Comparison of ENCODE assay signal across 8 mouse cellular contexts in the genomic region with DNA sequence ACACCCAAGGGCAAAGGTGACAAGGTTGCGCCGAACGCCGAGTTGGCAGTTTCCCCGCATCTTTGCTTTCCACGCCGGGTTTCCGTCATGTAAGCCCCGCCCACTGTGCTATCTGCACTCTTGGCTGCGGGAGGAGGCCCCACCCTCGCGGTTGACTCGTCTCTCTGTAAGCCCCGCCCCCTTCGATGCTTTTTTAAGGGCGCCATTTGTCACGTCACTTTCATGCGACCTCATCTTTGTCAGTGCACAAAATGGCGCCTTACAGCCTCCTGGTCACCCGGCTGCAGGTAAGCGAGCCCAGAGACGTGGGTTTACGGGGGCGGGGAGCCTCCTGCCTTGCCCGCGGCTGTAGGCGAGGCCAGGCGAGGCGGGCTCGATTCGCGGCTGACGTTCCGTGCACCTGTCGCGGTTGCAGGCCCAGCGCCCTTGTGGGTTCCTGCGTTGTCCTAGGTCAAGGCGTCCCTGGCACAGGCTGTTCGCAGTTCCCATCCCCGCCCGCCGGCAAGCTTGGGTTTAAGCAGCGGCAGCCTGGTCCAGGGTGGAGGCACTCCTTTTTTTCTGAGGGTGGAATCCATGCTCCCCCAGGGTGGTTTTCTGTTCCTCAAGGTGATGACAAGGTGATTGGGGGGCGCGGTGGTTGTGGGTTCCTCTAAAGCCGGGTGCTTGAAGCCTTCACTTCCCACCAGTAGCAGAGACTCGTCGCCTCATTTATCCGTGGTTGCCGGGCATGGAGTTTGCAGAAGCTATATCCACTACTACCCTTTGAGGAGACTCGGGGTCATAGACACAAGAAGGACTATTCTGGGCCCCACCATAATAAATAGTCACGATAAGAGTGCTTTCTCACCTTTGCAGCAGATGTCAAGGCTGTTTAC. TPM values are rescaled to one million over a fixed set of nuclear protein-coding genes. Genes with fewer than 3 reads are reported as not detected.
A peak's percentile ranks its signal among the peaks of the same experiment; 100 is the strongest.
DNase-seq lines count a peak whose midpoint lies in the region; ATAC-seq lines count a peak whose summit lies in the region.

A gene (plus strand): TSS at position 48 of the 875 bp plus-strand sequence.

- peaks cover 31% of the 10 kb centered on the region for H3K36me3 ChIP-seq in hindbrain, embryonic 15.5 days
- peaks cover 32% of the 10 kb centered on the region for H3K36me3 ChIP-seq in macrophage (ENCODE audit: inconsistent target)

- H3K79me2 ChIP-seq in macrophage (ENCODE audit: inconsistent target): peaks cover 92% of the 10 kb centered on the region

- peak within 1 kb of the TSS; percentile 87 for H3K4me3 ChIP-seq in hindbrain, embryonic 15.5 days
- peak within 1 kb of the TSS; percentile 98 for H3K4me3 ChIP-seq in macrophage (ENCODE audit: inconsistent target)

- ATAC-seq in hindbrain, embryonic 15.5 days (ENCODE audit: low FRiP score, low read depth): peak; percentile 82

- under 1% methylated on average over 53 of the region's 53 CpGs for WGBS in hindbrain, embryonic 15.5 days
- WGBS in macrophage (ENCODE audit: missing documents): under 1% methylated on average over 44 of the region's 53 CpGs

- peak within 1 kb of the TSS; percentile 73 for H3K4me2 ChIP-seq in hindbrain, embryonic 15.5 days

- no peaks in the 10 kb centered on the region for H3K27me3 ChIP-seq in hindbrain, embryonic 15.5 days

- peak; percentile 99 for DNase-seq in T-cell, adult 2 months (ENCODE audit: low spot score)
- DNase-seq in cerebellum, postnatal 36 days: peak; percentile 99 to 100
- DNase-seq in frontal cortex, postnatal 36 days (ENCODE audit: low spot score in 2 of 2): peak; percentile 99 to 100
- DNase-seq in left cerebral cortex, adult 18-20 months (ENCODE audit: low spot score in 2 of 2): peak; percentile 98 to 99
- DNase-seq in right cerebral cortex, adult 18-20 months: peak; percentile 99
- DNase-seq in urinary bladder, postnatal 10 days (ENCODE audit: low spot score): peak; percentile 96

- H3K9me3 ChIP-seq in hindbrain, embryonic 15.5 days: no peaks in the 10 kb centered on the region

- H3K9ac ChIP-seq in hindbrain, embryonic 15.5 days: peak within 1 kb of the TSS; percentile 88

- H3K27ac ChIP-seq in hindbrain, embryonic 15.5 days (replicated peaks): peak within 1 kb of the TSS; percentile 98
- H3K27ac ChIP-seq in macrophage: peak within 1 kb of the TSS; percentile 97

- H3K4me1 ChIP-seq in hindbrain, embryonic 15.5 days (replicated peaks): peaks cover 39% of the 10 kb centered on the region

RNA-seq across cellular contexts. Expression of the gene that starts here (rescaled TPM):
- 282 and 287 TPM in 2 replicates for polyA plus RNA-seq in hindbrain, embryonic 15.5 days (2015; fragmentation: Nextera tagmentation; extraction: Ambion mirVana)
- total RNA-seq in left cerebral cortex, adult 18-20 months (2021): 100 to 1,000 TPM; 414 to 429 TPM
- total RNA-seq in macrophage (2018; cell fraction: chromatin; rRNA removed): 100 to 1,000 TPM in 20 of 26 experiments, 10 to 100 TPM in 6; 65.0 to 201 (median 140) TPM
- 100 to 1,000 TPM in 20 of 26 experiments, 10 to 100 TPM in 6; 91.1 to 126 (median 109) TPM for total RNA-seq in macrophage (2018; cell fraction: cytosol; rRNA removed)
- total RNA-seq in macrophage (2018; cell fraction: nucleus; rRNA removed): 100 to 1,000 TPM in 14 of 26 experiments, 10 to 100 TPM in 12; 66.3 to 149 (median 105) TPM
- 94.9 to 124 TPM (median 116 TPM) in 3 replicates for polyA plus RNA-seq in macrophage (2018)

Comparison
In these comparisons a context has a peak if more than half of its experiments do, and no peak if none do; other contexts are left out.
1. Peak in every context shown above with its lines: DNase-seq, ATAC-seq, H3K4me3 ChIP-seq and H3K27ac ChIP-seq.